Mouse (Mus musculus) brain, embryonic 14.5 days (tissue): ENCODE data around the gene Hist2h2aa2.
A peak's percentile ranks its signal among the peaks of the same experiment; 100 is the strongest.

Experiments used
- CTCF ChIP-seq: fragments of 200-500 bp; IDR thresholded peaks from 2 replicates; pipeline ENCODE4 v1.5.1; 2012; ENCODE audit warnings: inconsistent platforms, mild to moderate bottlenecking, moderate library complexity, borderline replicate concordance; ENCODE audit not compliant: insufficient read depth, insufficient read length; ENCODE audit errors: extremely low read depth
- POLR2A ChIP-seq: fragments of 200-500 bp; IDR thresholded peaks from 2 replicates; pipeline ENCODE4 v1.6.1; 2012; ENCODE audit warnings: mild to moderate bottlenecking, inconsistent platforms, borderline replicate concordance; ENCODE audit not compliant: poor library complexity, insufficient read depth, insufficient read length, severe bottlenecking; ENCODE audit errors: extremely low read depth

GRCm38 (mm10) chr3:96220765-96221639 is 19.1 kb downstream of the Hist2h2aa2 start, which contains the start of the genes Hist2h2ac and Hist2h2be:
- TF ChIP-seq CTCF (no peak), POLR2A (peak; percentile 57; the same call in 1 of the 2 replicates)
